Mouse (Mus musculus): ENCODE measurements around the gene Apoc3. TPM values are rescaled to one million over a fixed set of nuclear protein-coding genes. Genes with fewer than 3 reads are reported as not detected.

The Apoc3 gene
- total RNA-seq (2021) = not detected
- long read RNA-seq, experiment 1, partial matches to known transcripts = 0 of 1 reads
- long read RNA-seq, experiment 1, other reads (novel, unspliced or antisense) = 0 of 1 reads
- long read RNA-seq, experiment 2 = 0 reads

DNA sequence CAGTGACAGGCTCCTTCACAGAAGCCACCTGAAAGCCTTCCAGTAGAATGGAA, at the start of gene Apoc3:
Gene Apoc3 (minus strand): TSS at position 41 of the 53 bp plus-strand sequence.
- DNase-seq = no peak
- intact Hi-C loops (cut with DNase I) = no loop called here

DNA sequence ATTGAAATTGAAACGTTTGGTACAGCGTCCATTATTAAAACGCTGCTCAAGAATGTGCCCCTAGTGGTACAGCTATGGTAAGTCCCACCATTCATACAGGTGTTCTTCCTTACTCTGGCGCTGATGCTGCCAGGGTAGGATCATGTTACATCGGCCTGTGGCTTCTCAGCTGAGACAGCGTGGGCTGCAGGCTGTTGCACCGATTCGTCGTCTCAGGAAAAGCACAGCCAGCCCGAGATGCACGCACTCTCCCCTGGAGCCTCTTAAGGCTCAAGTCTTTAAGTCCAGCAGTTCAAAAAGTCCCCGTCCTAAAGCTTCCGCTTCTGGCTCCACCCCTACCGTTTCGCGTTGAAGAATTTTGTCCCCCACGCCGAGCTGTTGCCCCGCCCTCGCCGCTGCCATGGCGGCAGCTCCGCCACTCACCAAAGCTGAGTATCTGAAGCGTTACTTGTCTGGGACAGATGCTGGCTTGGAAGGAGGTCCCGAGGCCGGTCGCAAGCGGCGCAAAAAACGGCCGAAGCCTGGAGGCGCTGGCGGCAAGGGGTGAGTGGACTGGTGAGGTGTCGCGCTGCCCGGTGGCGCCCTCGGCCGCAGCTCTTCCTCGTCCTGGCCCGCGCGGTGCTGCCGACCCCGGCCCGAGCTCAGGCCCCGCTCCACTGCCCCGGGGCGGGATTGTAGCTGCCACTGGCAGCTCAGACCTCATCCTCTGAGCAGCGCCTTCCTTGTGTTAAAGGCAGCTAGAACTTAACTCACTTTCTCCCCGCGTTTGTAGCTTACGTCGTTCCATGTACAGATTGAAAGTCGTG, 47.4 kb upstream of the Apoc3 start, which contains the start of gene Bud13:
Gene Bud13 (plus strand): TSS at position 378 of the 806 bp plus-strand sequence.
- intact Hi-C loops (cut with DNase I) = no loop called here
- DNase-seq = peak; percentile 93 to 98

DNA sequence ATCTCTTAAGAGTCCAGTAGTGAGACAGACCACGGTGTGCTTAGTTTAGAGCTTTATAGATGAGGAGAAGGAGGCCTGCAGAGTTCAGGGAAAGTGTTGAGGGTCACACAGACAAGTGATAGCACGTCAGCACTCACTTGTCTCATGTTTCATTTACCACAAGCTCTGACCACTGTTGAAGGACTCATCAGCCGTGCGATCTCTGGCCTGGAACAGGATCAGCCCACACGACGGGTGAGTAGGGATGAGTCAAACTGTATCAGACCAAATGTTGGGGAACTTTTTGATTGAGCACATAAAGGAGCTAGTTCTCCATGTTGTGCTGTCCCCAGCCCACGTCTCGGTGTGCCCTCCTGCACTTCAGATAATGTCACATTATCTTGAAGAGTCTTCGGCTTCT, 39.1 kb upstream of the Apoc3 start:
- no peak for DNase-seq
- intact Hi-C loops (cut with DNase I) = loop anchor here (5.0 kb wide), 1 partner anchor 367 kb away; the partner anchor contains the start of genes Pcsk7 and Rnf214

DNA sequence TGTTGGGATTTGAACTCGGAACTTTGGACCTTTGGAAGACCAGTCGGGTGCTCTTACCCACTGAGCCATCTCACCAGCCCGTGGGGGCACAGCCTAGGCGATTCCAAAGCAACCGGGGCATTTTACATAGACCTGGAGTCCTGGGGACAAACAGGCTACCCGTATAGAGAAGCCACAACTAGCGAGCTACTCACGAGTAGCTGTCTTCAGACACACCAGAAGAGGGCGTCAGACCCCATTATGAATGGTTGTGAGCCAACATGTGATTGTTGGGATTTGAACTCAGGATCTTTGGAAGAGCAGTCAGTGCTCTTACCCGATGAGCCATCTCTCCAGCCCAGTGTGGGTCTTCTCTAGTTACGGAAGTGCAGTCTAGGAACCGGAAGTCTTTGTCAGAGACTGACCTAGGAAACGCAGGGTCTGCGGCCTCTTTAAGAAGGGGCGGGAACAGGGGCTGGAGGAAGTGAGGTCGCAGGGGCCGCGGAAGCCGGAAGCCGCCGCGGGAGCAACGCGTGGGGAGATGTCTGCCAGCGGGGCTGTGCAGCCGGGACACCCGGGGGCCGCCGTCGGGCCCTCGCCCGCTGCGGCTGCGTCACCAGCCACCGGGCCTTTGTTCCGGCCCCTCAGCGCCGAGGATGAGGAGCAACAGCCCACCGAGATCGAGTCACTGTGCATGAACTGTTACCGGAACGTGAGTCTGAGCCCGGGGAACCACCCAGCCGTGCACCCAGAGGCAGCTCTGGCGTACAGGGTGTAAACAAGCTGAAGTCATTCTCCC, 37.4 kb upstream of the Apoc3 start, which contains the start of gene Zpr1:
Gene Zpr1 (plus strand): TSS at position 388 of the 778 bp plus-strand sequence.
- peak; percentile 87 to 90 for DNase-seq

DNA sequence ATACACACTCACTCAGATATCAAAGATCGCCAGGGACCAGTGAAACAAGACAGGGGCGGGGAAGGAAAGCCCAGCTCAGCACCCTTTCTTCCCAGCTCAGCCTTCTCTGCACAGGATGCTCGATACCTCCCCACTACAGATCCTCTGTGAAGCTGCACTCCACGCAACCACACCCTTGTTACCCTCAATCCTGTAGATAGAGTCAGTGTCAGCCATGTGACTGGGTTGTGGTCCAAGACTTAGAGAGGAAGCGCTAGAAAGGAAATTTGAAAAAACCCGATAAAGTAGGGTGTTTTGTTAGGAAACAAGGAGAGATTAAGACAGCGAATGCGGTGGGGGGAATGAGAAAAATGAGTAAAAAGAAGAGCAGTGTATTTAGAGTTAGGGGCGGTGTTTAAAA, 36.6 kb upstream of the Apoc3 start:
- DNase-seq = no peak
- intact Hi-C loops (cut with DNase I) = loop anchor here (5.0 kb wide), 1 partner anchor 365 kb away; the partner anchor contains the start of genes Pcsk7 and Rnf214

More for the DNA sequence above, 37.4 kb upstream of the Apoc3 start, which contains the start of gene Zpr1:
- intact Hi-C loops (cut with DNase I) = loop anchor here (5.0 kb wide), 1 partner anchor 366 kb away; the partner anchor contains the start of genes Pcsk7 and Rnf214

DNA sequence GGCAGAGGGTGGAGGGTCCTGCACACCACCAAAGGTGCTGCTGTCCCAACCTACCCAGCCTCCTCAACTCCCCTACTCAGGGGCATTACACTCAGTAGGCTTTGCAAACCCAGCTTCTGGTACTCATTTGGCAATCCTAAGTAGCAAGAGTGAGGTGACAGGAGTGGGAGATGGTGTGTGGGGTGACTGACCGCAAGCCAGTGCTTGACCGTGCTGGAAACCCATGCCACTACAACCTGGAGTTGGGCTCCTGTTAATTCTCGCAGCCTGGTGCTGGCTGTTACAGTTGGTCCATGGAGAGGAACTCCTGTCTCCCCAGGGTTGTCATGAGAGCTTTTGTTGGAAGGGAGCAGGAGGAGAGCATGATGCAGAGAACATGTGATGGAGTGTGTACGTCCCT, 35.3 kb upstream of the Apoc3 start:
- DNase-seq = no peak
- intact Hi-C loops (cut with DNase I) = loop anchor here (5.0 kb wide), 1 partner anchor 363 kb away; the partner anchor contains the start of genes Pcsk7 and Rnf214

DNA sequence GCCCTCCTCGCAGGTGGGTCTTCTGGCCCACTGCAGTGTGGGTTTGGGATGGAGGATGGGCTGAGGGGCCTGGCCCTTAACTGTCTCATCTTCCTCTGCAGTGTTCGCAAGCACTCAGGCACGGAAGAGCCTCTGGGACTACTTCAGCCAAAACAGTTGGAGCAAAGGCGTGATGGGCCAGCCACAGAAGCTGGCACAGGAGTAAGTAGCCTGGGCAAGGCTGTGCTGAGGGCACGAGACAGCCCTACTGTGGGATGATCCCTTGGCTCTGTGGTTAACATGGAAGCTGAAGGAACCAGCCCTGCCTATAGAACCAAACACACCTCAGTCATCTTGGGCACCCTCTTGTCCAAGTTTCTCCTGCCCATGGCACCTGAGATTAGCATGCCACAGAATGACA, 33.7 kb upstream of the Apoc3 start:
- DNase-seq = no peak
- intact Hi-C loops (cut with DNase I) = no loop called here

DNA sequence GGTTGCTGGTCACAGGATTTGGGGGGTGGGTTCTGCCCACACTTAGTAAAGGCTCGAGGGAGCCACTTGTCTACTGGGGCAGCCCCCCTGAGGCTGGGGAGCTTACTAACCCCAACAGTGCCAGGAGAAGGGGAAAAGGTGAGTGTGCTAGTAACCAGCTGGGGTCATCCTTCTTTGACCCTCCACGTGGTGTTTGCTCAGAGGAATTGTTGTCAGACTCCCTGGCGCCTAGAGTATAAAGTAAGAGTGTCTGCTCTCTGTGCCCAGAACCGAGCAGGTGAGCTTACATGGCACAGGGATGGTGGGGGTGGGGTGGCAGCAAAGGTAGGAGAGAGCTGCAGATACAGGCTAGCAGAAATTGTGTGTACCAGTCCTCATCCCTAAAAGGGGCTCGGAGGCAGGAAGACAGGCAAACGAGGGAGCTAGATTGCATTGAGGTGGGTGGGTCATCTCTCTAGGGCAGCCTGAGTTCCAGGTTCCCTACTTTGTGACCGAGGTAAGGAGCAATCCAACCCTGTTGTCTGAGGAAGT, 33.0 kb upstream of the Apoc3 start, which contains the start of gene Apoa5:
Gene Apoa5 (plus strand): TSS at position 291 of the 531 bp plus-strand sequence.
- DNase-seq = no peak
- intact Hi-C loops (cut with DNase I) = no loop called here

DNA sequence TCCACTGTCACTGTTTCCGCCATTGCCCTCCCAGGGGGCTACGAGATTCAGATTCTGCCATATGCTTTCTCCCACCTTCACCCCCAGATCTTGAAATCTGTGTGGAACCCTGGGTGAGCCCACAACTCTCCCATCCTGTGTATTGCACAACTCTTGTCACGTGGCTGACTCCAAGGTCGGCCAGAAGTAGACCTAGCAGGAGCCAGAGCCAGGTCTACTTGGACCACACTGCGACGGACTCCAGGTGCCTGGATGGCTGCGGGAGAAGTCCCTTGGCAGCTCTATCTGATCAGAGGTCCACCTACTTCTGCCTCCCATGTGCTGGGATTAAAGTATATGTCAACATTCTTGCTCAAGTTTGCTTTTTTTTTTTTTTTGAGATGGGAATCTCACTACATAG, 25.7 kb upstream of the Apoc3 start:
- no peak for DNase-seq
- intact Hi-C loops (cut with DNase I) = no loop called here

DNA sequence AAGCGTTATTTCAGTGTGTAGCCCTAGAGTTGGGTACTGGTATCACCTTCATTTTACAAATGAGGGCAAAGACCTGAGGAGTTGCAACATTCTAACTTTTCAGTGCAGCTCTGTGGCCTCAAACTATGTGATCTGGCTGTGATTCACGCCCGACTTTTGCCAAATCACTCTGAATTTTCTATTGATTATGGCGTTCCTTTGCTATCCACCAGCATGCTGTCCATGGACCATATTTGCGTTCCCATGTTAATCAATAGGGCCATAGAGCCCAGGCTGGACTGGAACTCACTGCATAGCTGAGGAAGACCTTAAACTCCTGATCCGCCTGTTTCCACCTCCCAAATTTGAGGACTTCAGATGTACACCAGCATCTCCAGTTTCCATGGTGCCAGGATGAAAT, 23.7 kb upstream of the Apoc3 start:
- DNase-seq = no peak
- intact Hi-C loops (cut with DNase I) = no loop called here

DNA sequence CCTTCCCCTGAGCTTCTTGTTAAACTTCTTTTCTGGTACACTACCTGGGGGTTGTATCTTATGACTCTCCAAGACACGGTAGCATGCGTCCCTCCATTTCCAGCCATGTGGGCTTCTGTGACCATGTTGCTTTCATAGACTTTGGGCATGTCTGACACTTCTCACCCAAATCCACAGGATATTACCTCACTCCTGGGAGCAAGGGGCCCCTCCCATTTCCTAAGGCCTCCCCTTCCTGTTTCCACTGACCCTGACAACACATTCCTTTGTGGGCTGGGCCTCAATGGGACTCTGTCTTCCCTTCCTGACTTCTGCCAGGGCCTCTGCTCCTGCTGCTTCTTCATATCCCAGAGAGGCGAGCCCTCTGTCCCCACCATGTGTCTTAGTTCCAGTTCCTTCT, 22.1 kb upstream of the Apoc3 start:
- peak in 1 of 2 experiments; percentile 22 for DNase-seq
- intact Hi-C loops (cut with DNase I) = no loop called here

DNA sequence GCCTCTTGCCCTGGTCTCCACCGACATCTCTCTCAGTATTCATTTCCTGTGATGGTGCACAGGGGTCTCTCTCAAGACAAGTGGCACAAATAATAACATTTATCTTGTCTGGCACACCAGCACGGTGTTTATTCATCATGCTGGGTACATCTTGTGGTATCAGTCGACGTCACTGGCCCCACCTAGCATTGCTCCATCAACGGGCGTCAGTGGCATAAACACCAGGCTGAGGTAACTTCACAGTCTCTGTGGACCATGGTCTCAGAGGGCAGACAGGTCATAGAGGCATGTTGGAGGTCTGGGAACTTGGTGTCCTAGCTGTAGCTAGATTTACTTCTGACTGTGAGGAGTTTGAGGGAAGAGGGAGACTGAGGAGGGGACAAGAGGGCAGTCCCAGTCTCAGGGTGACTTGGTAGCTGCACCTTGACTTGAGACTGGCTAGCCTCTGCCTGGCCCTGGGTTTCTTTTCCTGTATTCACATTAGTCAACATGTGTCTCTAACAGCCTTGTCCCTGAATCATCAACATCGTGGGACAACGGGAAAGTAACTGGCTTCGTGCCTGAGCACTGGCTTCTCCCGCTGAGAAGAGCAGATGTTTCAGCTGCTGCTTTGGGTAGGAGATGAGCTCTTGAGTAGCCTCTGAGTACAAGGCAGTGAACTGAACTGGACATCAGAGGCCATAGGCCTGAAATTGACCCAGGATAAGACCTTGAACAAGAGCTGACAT, 21.4 kb upstream of the Apoc3 start:
- intact Hi-C loops (cut with DNase I) = no loop called here
- peak in 1 of 2 experiments; percentile 16 for DNase-seq

DNA sequence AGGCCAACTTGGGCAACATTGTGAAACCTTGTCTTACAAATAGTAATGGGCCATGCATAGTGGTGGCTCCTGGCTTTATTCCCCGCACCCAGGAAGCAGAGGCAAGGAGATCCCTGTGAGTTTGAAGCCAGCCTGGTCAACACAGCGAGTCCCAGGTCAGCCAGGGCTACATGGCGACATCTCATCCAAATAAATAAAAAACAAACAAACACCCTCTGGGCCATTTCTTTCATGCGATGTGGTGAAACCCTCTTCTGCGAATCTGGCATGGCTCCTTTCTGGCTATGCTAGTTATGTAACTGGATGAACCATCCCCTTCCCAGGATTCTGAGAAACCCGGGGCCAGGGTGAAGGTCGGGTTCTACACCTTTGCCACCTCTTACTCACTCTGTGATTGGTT, 20.7 kb upstream of the Apoc3 start:
- intact Hi-C loops (cut with DNase I) = no loop called here
- DNase-seq = no peak

DNA sequence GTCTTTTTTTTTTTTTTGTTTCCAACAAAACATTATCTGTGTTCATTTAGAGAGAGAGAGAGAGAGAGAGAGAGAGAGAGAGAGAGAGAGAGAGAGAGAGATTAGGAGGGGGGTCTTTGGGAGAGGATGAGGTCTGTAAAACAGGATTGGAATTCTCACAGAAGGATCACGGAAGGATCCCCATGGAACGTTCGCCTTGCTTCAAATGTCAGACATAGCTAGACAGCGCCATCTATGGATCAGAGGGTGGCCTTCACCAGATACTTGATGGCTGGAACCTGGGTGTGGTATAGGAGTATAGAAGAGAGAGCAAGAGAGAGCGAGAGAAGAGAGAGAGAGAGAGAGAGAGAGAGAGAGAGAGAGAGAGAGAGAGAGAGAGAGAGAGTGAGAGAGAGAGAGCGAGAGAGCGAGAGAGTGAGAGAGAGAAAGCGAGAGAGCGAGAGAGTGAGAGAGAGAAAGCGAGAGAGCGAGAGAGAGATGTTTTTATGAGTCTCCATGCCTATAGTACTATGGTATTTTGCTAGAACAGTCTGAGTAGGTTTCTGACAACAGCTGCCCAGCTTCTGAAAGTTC, 11.4 kb upstream of the Apoc3 start:
- intact Hi-C loops (cut with DNase I) = loop anchor here (1.0 to 2.0 kb wide), 2 partner anchors 16 to 244 kb away; no protein-coding TSS in a partner anchor
- peak; percentile 67 to 82 for DNase-seq

DNA sequence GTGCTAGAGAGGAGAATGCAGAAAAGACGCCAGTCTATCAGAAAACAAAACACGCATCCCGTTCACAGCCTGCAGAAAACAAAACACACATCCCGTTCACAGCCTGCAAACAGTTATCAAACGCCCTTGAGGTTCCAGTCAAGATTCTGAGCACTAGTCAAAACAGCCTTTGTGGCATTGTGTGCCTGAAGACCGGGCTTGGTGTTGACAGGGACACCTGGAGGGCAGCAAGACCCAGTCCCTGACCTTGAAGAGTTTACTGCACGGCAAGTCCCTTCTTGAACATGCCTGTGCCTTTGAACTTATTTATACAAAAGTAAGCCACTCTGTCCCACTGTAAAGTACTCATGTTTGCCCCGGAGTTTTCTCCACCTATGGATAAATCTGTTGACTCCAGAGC, 8.1 kb upstream of the Apoc3 start:
- DNase-seq = no peak
- intact Hi-C loops (cut with DNase I) = loop anchor here (1.0 kb wide), 1 partner anchor 240 kb away; no protein-coding TSS in a partner anchor

DNA sequence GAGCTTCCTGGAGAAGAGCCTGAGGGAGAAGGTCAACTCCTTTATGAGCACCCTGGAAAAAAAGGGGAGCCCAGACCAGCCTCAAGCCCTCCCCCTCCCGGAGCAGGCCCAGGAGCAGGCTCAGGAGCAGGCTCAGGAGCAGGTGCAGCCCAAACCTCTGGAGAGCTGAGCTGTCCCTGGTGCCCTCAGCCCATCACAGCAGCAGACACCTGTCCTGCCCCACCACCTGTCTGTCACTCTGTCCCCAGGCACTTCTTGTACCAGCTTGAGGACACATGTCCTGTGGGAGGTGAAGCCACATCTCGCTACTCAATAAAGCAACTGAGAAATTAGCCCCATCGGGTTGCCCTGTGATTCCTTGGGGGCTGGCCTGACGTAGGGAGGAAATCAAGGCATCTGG, 7.7 kb upstream of the Apoc3 start:
- intact Hi-C loops (cut with DNase I) = loop anchor here (1.0 kb wide), 1 partner anchor 240 kb away; no protein-coding TSS in a partner anchor
- DNase-seq = no peak

DNA sequence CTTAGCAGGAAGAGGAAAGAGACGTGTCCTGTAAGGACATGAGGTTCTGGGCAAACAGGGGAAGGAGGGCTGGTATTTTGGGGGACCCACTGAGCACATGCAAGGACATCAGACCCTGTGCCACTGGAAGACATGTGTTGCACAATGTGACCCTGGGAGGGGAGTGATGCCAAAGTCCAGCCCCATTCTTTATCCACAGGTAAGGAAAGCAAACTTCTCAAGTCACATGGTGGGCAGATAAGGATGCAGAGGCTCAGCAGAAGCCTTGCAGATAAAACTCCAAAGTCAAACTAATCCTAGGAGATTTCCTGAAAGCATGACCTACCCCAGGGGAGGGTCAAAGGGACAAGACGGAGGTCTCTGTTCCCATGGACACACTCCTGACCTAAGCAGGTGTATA, 6.4 kb upstream of the Apoc3 start:
- intact Hi-C loops (cut with DNase I) = no loop called here
- no peak for DNase-seq

DNA sequence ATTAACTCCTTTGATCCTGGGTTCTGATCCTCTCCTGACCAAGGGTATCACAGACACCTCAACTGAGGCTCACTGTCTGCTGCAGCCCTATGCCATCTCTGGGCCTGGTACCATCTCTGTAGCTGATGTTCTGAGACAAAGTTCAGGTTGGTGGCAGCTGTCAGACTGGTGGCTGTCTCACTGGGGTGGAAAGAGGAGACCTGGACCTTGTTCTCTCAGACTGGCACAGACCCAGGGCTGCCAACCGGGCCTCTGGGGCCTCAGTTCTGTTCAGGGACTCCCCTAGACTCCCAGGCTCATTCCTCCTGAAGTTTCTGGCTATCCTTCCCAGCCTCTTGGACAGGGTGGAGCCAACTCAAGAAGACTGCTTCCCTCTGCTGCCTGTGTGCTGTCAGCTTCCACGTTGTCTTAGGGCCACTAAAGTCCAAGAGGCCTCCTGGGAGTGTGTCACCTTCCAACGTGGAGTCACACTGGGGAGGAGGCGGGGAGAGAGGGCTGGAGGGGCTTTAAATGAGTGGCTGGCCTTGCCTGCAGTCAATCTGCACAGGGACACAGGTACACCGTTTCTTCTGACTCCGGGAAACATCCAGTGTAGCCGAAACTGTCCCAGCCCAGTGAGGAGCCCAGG, 5.2 kb upstream of the Apoc3 start, which contains the start of gene Apoa4:
Gene Apoa4 (plus strand): TSS at position 171 of the 628 bp plus-strand sequence.
- intact Hi-C loops (cut with DNase I) = no loop called here
- no peak for DNase-seq

DNA sequence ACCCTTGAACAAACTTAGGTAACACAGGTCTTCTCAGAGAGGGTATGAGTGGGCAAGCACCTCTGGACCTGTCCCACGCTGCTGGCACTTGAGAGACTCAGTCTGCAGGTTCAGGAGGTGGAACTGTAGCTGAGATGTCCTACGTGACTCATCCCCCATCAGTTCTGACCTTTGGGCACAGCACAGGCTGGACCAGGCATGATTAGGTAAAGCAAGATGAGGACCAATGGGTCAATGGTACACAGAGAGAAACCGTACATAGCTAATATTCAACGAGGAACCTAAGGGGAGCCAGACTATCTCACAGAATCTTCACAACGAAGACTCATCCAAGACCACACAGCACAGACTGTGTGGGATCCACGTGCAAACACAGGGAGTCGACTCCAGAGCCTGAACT, 3.4 kb upstream of the Apoc3 start:
- DNase-seq = no peak
- intact Hi-C loops (cut with DNase I) = no loop called here
